Mouse (Mus musculus): Measurements from ENCODE around the gene R3hdm4.

DNA sequence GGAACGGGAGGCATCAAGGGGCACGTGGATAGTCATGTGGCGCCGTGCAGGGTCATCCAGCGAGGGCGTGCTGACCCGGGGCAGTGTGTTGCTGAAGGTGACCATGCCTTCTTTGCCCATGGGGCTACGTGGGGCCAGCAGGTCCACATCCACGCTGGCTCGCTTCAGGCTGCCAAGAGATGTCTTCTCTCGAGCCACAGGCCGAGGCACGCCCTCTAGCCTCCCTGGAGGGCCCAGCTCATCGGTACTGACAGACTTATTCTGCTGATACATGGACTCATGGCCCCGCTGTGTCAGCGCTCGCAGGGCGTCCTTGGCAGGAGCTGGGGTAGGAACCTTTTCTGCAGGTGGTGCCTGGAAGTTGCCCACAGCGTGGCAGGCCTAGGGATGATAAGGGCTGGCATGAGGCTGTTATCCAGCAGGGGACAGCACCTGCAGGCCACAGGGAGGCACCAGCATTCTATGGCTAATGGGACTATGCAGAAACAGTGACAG lies 55.2 kb downstream of the R3hdm4 start:
- TF ChIP-seq CHD2 (IDR thresholded peaks at IDR 0.05; ENCODE audit: low read length): no peak
- TF ChIP-seq JUND (conservative IDR thresholded peaks at IDR 0.05; ENCODE audit: low read depth, low read length): no peak
- TF ChIP-seq MAZ (IDR thresholded peaks at IDR 0.05; ENCODE audit: low read depth, low read length): no peak

All from CH12.LX (cell line).